In the genomic region with DNA sequence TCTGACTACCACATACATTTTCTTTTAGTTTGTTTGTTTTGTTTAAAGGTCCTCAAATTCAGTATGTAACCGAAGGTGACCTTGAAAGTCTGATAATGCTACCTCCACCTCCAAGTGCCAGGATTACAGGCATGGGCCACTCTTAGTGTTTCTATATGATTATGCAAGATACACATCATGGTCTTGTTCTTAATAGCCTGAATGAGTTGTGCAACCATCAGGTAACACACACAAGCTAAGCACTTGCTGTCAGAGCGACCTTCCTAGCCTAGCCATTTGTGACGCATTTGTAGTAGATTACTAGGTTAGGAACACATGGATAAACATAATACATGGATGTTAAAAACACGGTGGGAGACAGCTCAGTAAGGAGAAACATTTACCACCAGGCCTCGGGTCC, we compare ENCODE assay signal across 19 mouse cellular contexts.
"Had no signal": no experiment of that assay in that cellular context is flagged by ENCODE, and none has a peak within 500 bp of the region (broad histone marks: within the 10 kb centered on the region; RNA-seq: fewer than 3 reads in every experiment).

No protein-coding gene starts in this region.

- H3K4me2 ChIP-seq: liver, embryonic 15.5 days; lung, embryonic 15.5 days; midbrain, embryonic 12.5 days; neural tube, embryonic 12.5 days had no signal

- ATAC-seq: midbrain, embryonic 16.5 days had no signal

- DNase-seq: lung, adult 18-20 months; lung, postnatal 10 days; lung, postnatal 4 days; midbrain, embryonic 14.5 days; retina, postnatal 1 day; right cerebral cortex, adult 18-20 months; right cerebral cortex, postnatal 25 days; right cerebral cortex, postnatal 4 days; spleen, adult 18-20 months; thymus, adult 18-20 months; thymus, postnatal 14 days; thymus, postnatal 36 days had no signal

- H3K4me1 ChIP-seq: liver, embryonic 15.5 days; lung, embryonic 15.5 days; midbrain, embryonic 12.5 days; neural tube, embryonic 12.5 days had no signal

- H3K27me3 ChIP-seq: liver, embryonic 15.5 days; lung, embryonic 15.5 days; midbrain, embryonic 12.5 days; neural tube, embryonic 12.5 days had no signal

- H3K36me3 ChIP-seq: lung, embryonic 15.5 days; midbrain, embryonic 12.5 days had no signal

- H3K4me3 ChIP-seq: liver, embryonic 15.5 days; lung, embryonic 15.5 days; midbrain, embryonic 10.5 days; midbrain, embryonic 12.5 days; myocyte; neural tube, embryonic 12.5 days had no signal

- H3K9ac ChIP-seq: liver, embryonic 15.5 days; lung, embryonic 15.5 days; midbrain, embryonic 12.5 days; neural tube, embryonic 12.5 days had no signal

- H3K9me3 ChIP-seq: liver, embryonic 15.5 days; lung, embryonic 15.5 days; midbrain, embryonic 10.5 days; midbrain, embryonic 12.5 days; neural tube, embryonic 12.5 days had no signal

- H3K27ac ChIP-seq: liver, embryonic 15.5 days; lung, embryonic 15.5 days; midbrain, embryonic 10.5 days; midbrain, embryonic 12.5 days; neural tube, embryonic 12.5 days had no signal
